Mouse (Mus musculus) A20 (cell line): ENCODE measurements at regions not wholly inside any gene's neighbourhood (a gene's known extent, or its start where the extent isn't known, plus 50 kb on each side); places are given as distances from the start of the nearest gene placed in this dataset.

Source experiments
- DNase-seq: peaks from one replicate; pipeline ENCODE4 v3.0.0-alpha.2; 2011; ENCODE audit warnings: low read depth, low spot score

GRCm38 (mm10) chr10:96370547-96371320, 234.3 kb downstream of the Gm5426 start:
- DNase-seq: peak; percentile 88

- no peak for DNase-seq
Measured at GRCm38 (mm10) chr10:96371321-96371653, 234.9 kb downstream of the Gm5426 start.

DNA sequence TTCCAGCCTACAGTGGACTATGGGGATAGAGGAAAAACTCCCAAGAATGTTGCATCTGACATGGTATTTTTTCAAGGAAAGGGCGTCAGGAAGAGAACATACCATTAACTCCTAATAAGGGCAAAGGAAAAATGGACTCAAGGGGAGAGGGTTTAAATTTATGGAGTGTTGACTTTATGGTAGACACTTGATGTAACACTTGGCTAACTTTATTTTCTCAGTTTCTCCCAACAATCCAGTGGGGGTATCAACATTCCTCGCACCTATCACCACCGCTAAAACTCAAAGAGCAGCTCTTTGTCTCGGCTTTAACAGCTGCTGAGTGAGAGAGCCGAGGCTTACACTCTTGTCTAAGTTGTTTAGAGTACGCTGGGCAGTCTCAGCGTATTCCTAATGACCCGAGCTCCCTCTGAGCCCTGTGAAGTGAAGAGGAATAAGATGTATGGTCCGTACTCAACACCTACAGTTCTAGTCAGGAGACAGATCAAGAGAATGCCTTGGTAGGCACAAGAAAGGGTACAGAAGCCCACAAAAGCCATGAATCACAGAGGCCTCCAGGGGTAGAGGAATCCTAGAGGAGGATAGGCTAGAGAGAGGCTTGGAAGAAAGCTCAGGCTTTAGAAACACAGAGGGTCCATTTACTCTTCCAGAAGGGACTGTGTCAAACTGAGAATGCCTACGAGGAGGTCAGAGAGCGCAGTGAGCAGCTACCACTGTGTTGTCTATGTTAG, 236.4 kb downstream of the Gm5426 start:
- DNase-seq: no peak

DNA sequence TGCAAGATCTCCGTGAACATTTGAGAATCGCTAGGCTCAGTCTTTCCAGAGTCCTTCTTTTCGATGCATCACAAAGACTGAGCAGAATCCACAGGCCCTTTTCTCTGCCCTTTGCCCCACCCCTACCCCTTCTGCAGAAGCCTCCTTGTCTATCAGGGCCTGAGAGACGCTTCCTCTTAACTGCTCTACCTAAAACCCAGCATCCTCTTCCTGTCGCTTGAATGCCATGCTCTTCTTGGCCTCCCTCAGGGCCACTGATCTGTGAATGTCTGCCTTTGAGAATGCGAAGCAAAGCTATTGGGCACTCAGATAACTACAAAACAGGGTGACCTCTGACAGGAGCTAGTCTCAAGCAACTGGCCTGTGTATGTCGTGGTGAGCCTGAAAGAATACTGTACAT, 237.1 kb downstream of the Gm5426 start:
- peak; percentile 59 for DNase-seq

GRCm38 (mm10) chr10:96374293-96375069, 238.1 kb downstream of the Gm5426 start:
- DNase-seq: peak; percentile 90

DNA sequence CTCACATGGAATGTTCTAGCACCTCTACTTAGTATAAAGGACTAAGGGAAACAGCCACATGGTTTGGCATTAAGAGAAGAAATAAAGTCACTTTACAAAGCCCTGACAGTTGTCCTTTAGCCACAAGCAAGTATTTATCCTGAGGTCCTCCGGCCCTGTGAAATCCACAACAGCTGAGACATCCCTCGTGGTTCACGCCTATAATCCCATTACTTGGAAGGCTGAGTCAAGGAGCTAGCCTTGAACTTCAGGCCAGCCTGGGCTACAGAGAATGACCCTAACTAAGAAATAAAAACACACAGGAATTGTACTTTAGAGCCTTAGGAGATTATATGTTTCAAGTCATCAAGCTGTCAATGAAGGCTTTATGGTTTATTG, 238.7 kb downstream of the Gm5426 start:
- no peak for DNase-seq

DNA sequence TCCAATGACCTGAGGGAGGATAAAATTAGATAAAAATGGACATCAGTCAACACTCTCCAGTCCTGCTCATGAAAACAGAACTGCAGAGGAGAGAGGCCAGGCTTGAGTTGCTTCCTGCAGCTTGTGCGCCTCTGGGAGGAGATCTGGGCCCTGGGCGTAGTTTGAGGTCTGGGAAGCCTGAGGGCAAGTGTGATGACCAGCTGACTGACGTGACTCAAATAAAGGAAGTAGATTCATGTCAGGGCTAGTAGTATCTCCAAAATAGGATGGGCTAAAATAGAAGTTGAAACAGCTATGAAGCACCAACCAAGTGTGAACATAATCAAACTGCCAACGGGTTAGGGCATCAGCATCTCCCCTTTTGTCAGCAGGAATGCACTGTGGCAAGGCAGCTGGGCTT, 239.3 kb upstream of the Btg1 start:
- peak; percentile 59 for DNase-seq

GRCm38 (mm10) chr10:96379016-96379771, 237.6 kb upstream of the Btg1 start:
- DNase-seq: peak; percentile 50

GRCm38 (mm10) chr10:96381664-96382063, 235.1 kb upstream of the Btg1 start:
- DNase-seq: no peak

- peak; percentile 16 for DNase-seq
Measured at GRCm38 (mm10) chr10:96391748-96392147, 225.1 kb upstream of the Btg1 start.

GRCm38 (mm10) chr10:96392836-96393235, 224.0 kb upstream of the Btg1 start:
- no peak for DNase-seq

DNA sequence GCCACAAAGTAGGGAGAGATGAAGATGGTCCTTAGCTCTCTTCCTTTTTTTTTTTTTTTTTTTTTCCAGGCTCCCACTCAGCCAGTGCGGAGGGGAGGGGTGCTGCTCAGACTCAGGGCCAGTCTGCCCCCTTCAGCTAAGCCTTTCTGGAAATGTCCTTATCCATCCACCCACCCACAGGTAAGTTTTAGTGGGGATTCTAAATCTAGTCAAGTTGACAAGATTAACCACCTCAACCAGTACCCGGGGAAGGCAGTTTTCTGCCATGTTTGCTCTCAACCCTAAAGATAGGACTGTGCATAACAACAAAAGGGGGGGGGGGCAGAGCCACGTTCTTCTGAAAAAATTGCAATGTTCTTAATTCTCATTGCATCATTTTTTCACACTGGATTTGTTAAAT, 222.6 kb upstream of the Btg1 start:
- no peak for DNase-seq

- DNase-seq: no peak
Measured at GRCm38 (mm10) chr10:96395017-96395416, 221.8 kb upstream of the Btg1 start.

- DNase-seq: no peak
Measured at GRCm38 (mm10) chr10:96397931-96398561, 218.8 kb upstream of the Btg1 start.

- no peak for DNase-seq
Measured at GRCm38 (mm10) chr10:96398562-96399288, 218.1 kb upstream of the Btg1 start.

GRCm38 (mm10) chr10:96399636-96400400, 217.0 kb upstream of the Btg1 start:
- DNase-seq: no peak

DNA sequence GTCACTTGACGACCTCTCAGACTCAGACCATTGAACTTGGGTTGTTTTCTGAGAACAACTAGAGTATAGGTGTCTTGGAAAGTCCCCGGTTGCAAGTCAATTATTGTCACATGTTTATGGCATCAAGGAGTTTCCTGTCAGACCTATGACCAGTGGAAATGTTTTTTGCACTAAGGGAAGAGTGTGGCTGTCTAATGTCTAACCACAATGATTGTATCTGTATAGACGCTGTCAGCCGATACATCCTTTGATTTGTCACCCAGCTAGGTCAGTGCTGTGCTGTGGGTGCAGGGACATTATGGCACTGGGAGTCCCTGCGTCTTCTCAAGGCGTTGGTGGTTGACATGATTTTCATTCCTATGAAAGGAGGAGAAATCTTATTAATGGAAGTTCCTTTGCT, 216.0 kb upstream of the Btg1 start:
- no peak for DNase-seq

DNA sequence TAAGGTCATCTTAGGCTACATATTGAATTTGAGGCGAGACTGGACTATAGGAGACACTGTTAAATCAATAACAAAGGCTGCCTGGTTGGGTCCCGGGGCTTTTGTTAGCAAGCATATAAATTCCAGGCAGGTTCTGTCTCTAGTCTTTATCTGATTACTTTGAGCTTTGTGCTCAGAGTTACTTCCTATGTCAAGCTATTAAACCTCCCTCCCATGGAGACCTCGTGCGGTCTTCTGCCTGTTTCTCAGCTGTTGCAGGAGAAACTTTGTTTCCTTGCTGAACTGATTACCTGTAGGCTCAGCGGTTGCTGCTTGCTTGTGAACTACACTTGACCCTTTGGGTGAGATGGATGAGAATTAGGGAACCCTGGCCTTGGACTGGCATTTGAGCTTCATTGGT, 210.5 kb upstream of the Btg1 start:
- DNase-seq: no peak

DNA sequence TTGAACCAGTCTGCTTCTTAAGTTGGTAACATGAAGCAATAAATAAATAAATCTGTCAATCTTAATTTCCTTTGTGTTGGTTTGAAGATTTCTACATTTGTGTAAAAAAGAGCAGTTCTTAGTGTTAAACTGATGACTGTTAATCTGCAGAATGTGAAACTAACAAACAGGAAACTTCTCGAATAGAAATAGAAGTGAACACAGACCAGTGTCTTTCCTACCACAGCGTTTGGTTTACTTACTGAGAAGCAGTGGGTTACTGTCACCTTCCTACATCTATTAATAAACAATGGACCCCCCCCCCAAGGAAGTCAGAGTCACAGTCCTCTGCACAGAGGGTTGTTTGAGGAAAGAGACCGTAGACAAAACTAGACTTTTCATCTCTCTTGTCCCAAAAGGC, 209.0 kb upstream of the Btg1 start:
- peak; percentile 35 for DNase-seq

GRCm38 (mm10) chr10:96408250-96408649, 208.6 kb upstream of the Btg1 start:
- no peak for DNase-seq
